Mouse (Mus musculus) E14TG2a.4 (cell line): ENCODE measurements around the gene Ppfia2.

Source experiments
- H3K27me3 ChIP-seq: 2 replicates; pipeline ENCODE4 v1.6.1; 2014; ENCODE audit warnings: low read length, control low read depth; ENCODE audit not compliant: insufficient read depth
- H3K36me3 ChIP-seq: 2 replicates; pipeline ENCODE4 v1.6.1; 2014; ENCODE audit warnings: low read length, control low read depth; ENCODE audit not compliant: insufficient read depth
- H3K4me1 ChIP-seq: replicated peaks from 2 replicates; pipeline ENCODE4 v1.6.1; 2014; ENCODE audit warnings: low read depth, low read length, control low read depth
- H3K4me3 ChIP-seq: replicated peaks from 2 replicates; pipeline ENCODE4 v1.5.1; 2014; ENCODE audit warnings: mild to moderate bottlenecking, low read length
- H3K9me3 ChIP-seq: 2 replicates; pipeline ENCODE4 v1.6.1; 2014; ENCODE audit warnings: low read length, control low read depth
- CTCF ChIP-seq: conservative IDR thresholded peaks from 2 replicates; pipeline ENCODE4 v1.5.1; 2014; ENCODE audit warnings: low read length
- NANOG ChIP-seq: IDR thresholded peaks from 2 replicates; pipeline ENCODE4 v1.6.1; 2014; ENCODE audit warnings: borderline replicate concordance, low read length, mixed read lengths
- POU5F1 ChIP-seq: IDR thresholded peaks from 2 replicates; pipeline ENCODE4 v1.6.1; 2014; ENCODE audit warnings: low read length, borderline replicate concordance

Gene Ppfia2

DNA sequence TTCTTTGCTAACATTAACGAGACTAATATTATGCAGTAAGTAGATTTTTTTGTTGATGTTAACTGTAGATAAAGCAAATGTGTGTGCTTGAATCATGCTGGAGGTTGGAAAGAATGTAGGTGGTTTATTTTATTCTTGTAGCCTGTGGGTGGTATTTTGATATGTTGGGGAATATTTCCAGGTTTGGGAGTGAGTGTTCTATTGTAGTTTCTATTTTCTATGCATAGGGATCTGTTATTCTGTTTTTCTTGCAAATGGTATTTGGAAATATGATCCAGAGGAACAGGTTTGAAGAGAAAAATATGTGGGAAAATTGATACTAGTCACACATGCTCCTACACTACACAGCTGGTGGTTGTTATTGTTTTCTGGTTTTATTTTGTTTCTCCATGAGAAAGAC lies 120.8 kb downstream of the Ppfia2 start:
- Histone ChIP-seq H3K9me3 (no peaks in the 10 kb centered on the region), H3K4me1 (no peaks in the 10 kb centered on the region), H3K27me3 (no peaks in the 10 kb centered on the region), H3K36me3 (no peaks in the 10 kb centered on the region), H3K4me3 (no peak overlapping the region)
- TF ChIP-seq NANOG (no peak), POU5F1 (no peak), CTCF (no peak)

DNA sequence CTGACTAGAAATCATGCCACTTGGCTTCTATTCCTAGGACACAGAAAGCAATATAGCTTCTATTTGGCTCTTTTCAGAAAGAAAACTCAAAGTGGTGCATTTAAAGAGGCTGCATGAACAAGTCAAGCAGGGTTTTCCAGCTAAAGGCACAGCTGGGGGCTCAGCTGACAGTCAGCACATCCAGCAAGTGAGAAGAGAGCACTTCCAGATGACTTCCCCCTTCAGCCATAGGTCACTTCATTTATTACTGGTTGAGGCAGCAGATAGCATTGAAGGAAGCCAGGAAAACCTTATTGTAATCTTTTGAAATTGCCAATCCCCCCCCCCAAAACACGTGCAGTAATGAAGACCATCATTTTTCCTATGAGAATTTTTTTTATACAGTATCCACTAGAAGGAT lies 126.8 kb downstream of the Ppfia2 start:
- Histone ChIP-seq H3K4me3 (no peak overlapping the region), H3K4me1 (no peaks in the 10 kb centered on the region), H3K36me3 (no peaks in the 10 kb centered on the region), H3K27me3 (no peaks in the 10 kb centered on the region), H3K9me3 (no peaks in the 10 kb centered on the region)
- no peak for TF ChIP-seq POU5F1
- no peak for TF ChIP-seq NANOG
- no peak for TF ChIP-seq CTCF

DNA sequence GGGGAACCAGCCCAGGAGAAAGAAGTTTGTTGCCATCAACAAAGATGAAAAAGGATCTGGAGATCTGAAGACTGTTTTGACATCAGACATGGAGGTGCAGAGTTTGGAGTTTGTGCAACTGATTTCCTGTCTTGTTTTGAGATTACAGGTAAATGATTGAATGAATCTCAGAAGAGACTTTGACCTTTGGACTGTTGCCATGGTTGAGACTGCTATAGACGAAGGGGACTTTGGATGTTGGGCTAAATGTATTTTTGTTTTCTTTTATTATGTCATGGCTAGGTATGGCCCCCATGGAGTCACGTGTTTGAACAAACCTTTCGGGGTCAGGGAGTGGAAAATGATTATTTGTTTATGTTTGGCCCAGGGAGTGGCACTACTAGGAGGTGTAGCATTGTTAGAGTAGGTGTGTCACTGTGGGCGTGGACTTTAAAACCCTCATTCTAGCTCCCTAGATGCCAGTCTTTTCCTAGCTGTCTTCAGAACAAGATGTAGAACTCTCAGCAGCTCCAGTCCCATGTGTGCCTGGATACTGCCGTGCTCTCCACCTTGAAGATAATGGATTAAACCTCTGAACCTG lies 133.3 kb downstream of the Ppfia2 start:
- Histone ChIP-seq H3K9me3 (no peaks in the 10 kb centered on the region), H3K4me1 (no peaks in the 10 kb centered on the region), H3K36me3 (no peaks in the 10 kb centered on the region), H3K27me3 (no peaks in the 10 kb centered on the region), H3K4me3 (no peak overlapping the region)
- TF ChIP-seq NANOG: no peak
- no peak for TF ChIP-seq CTCF
- TF ChIP-seq POU5F1: no peak

DNA sequence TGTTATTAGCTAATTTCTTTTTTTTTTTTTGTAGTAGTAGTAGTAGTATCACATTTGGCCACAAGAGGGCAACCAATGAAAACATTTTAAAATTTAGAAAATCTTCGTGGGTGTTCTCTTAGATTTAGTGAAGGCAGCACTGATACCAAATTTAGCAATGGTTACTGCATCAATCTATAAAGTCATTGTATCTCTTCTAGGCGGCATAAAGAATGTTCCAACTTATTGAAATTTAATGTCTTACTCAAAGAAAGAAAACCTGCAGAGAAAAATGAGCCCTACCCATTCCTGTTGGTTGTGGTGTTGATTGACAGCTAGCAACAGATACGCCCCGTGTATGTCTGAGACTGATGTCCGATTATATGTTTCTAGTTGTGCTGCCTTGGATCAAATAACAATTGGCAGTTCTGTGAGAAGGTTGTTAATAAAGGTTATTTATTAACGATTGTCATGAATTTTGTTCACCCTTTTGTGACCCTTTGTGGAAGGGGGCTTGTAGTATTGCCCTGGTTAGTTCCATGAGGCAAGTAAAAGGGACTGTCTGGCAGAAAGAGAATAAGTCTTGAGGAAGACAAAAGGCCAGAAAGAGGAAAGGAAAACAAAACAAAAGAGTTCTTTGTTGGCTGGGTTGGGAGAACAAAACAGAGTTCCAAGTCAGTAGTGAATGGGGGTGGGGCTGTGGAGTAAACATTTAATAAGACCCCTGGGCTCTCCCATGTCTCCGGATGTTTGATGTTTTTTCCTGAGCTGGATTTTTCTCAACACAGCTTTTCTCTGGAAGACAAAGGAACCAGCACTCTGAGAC lies 139.2 kb downstream of the Ppfia2 start:
- no peak overlapping the region for H3K4me3 ChIP-seq
- no peaks in the 10 kb centered on the region for H3K9me3 ChIP-seq
- TF ChIP-seq POU5F1: no peak
- peak; percentile 50 for TF ChIP-seq CTCF
- no peak for TF ChIP-seq NANOG
- no peaks in the 10 kb centered on the region for H3K27me3 ChIP-seq
- H3K4me1 ChIP-seq: peaks cover 6% of the 10 kb centered on the region
- H3K36me3 ChIP-seq: no peaks in the 10 kb centered on the region

- Histone ChIP-seq H3K4me1 (peaks cover 6% of the 10 kb centered on the region), H3K4me3 (no peak overlapping the region), H3K36me3 (no peaks in the 10 kb centered on the region), H3K27me3 (no peaks in the 10 kb centered on the region), H3K9me3 (no peaks in the 10 kb centered on the region)
- TF ChIP-seq POU5F1: no peak
- no peak for TF ChIP-seq NANOG
- no peak for TF ChIP-seq CTCF
These were observed 140.1 kb downstream of the Ppfia2 start for GRCm38 (mm10) chr10:106610222-106610621.

GRCm38 (mm10) chr10:106618194-106618593 lies 148.1 kb downstream of the Ppfia2 start:
- Histone ChIP-seq H3K27me3 (no peaks in the 10 kb centered on the region), H3K4me1 (no peaks in the 10 kb centered on the region), H3K9me3 (no peaks in the 10 kb centered on the region), H3K4me3 (no peak overlapping the region), H3K36me3 (no peaks in the 10 kb centered on the region)
- TF ChIP-seq CTCF (no peak), NANOG (no peak), POU5F1 (no peak)

DNA sequence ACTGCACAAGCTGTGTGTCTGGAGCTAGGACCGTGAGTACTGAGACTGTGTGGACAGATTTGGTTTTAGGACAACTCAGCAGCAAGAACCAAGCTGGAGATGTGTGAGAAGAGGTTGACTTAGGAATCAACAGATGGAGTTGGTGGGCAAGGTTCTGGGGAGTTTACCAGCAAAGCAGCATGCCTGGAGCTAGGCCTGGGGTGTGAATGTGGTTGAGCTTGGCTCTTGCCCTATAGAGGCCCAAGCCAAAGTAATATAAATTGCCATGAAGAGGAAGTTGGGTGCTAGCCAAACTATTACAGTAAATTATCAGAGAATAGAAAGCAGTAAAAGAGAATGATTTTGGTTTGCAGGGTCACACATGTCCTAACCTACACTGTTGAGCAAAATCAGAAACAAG lies 150.8 kb downstream of the Ppfia2 start:
- no peak for TF ChIP-seq NANOG
- no peak for TF ChIP-seq CTCF
- TF ChIP-seq POU5F1: no peak
- no peaks in the 10 kb centered on the region for H3K27me3 ChIP-seq
- H3K4me1 ChIP-seq: no peaks in the 10 kb centered on the region
- H3K4me3 ChIP-seq: no peak overlapping the region
- H3K36me3 ChIP-seq: no peaks in the 10 kb centered on the region
- H3K9me3 ChIP-seq: no peaks in the 10 kb centered on the region

DNA sequence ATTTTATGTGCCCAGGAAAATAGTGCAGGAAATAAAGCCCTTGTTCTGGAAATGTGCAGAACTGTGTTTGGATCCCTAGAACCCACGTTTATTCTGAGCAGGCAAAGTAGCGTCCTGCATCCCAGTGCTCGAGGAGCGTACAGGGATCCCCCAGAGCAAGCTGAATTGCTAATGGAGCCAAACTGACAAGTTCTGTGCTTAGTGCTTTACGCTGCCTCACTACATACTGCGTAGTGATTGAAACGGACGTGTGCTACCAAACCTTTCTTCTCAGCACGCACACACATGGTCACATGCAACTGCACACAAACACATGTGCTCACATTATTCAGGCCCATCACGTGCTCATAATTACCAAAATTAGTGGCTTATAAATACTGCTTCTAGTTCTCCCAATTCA lies 153.2 kb downstream of the Ppfia2 start:
- H3K9me3 ChIP-seq: no peaks in the 10 kb centered on the region
- TF ChIP-seq CTCF: no peak
- TF ChIP-seq POU5F1: no peak
- no peak for TF ChIP-seq NANOG
- no peaks in the 10 kb centered on the region for H3K27me3 ChIP-seq
- no peaks in the 10 kb centered on the region for H3K36me3 ChIP-seq
- H3K4me3 ChIP-seq: no peak overlapping the region
- no peaks in the 10 kb centered on the region for H3K4me1 ChIP-seq
